Mouse (Mus musculus) gonadal fat pad, adult 2 months (tissue): ENCODE measurements at regions not wholly inside any gene's neighbourhood (a gene's known extent, or its start where the extent isn't known, plus 50 kb on each side); places are given as distances from the start of the nearest gene placed in this dataset.

Source experiments
- DNase-seq: peaks from one replicate; pipeline ENCODE4 v3.0.0-alpha.2; 2012; ENCODE audit warnings: low read depth

GRCm38 (mm10) chr14:46223008-46223407, 156.2 kb upstream of the Gm15217 start:
- DNase-seq = no peak

GRCm38 (mm10) chr14:46224421-46224950, 154.7 kb upstream of the Gm15217 start:
- no peak for DNase-seq

GRCm38 (mm10) chr14:46225851-46226608, 153.2 kb upstream of the Gm15217 start:
- no peak for DNase-seq

- DNase-seq = no peak
Measured at GRCm38 (mm10) chr14:46234040-46234439, 145.2 kb upstream of the Gm15217 start.

- DNase-seq = no peak
Measured at GRCm38 (mm10) chr14:46234835-46235234, 144.4 kb upstream of the Gm15217 start.

- peak; percentile 12 for DNase-seq
Measured at GRCm38 (mm10) chr14:46240046-46240800, 139.0 kb upstream of the Gm15217 start.

- no peak for DNase-seq
Measured at GRCm38 (mm10) chr14:46240896-46241295, 138.3 kb upstream of the Gm15217 start.

GRCm38 (mm10) chr14:46247491-46248484, 131.4 kb upstream of the Gm15217 start:
- no peak for DNase-seq

GRCm38 (mm10) chr14:46249141-46249540, 130.1 kb upstream of the Gm15217 start:
- DNase-seq = no peak

- DNase-seq = no peak
Measured at GRCm38 (mm10) chr14:46255261-46255660, 124.0 kb upstream of the Gm15217 start.

- DNase-seq = no peak
Measured at GRCm38 (mm10) chr14:46256336-46256735, 122.9 kb upstream of the Gm15217 start.

GRCm38 (mm10) chr14:46257311-46257710, 121.9 kb upstream of the Gm15217 start:
- DNase-seq = no peak

GRCm38 (mm10) chr14:46258551-46258950, 120.7 kb upstream of the Gm15217 start:
- DNase-seq = no peak

GRCm38 (mm10) chr14:46260291-46260980, 118.8 kb upstream of the Gm15217 start:
- DNase-seq = no peak

GRCm38 (mm10) chr14:46275455-46275854, 103.8 kb upstream of the Gm15217 start:
- DNase-seq = no peak

GRCm38 (mm10) chr14:46276926-46277831, 102.0 kb upstream of the Gm15217 start:
- DNase-seq = no peak

GRCm38 (mm10) chr14:46277832-46278611, 101.2 kb upstream of the Gm15217 start:
- DNase-seq = no peak

GRCm38 (mm10) chr14:46292398-46292797, 86.8 kb upstream of the Gm15217 start:
- DNase-seq = no peak

GRCm38 (mm10) chr14:46296275-46296674, 82.9 kb upstream of the Gm15217 start:
- DNase-seq = no peak
